Mouse (Mus musculus): ENCODE results near the gene Tm2d3. TPM values are rescaled to one million over a fixed set of nuclear protein-coding genes. Genes with fewer than 3 reads are reported as not detected.

Tm2d3 gene
- polyA plus RNA-seq, 1 experiment from 2014 or later = 87.3 TPM

GRCm38 (mm10) chr7:65737286-65738040 is 46.5 kb downstream of the Tm2d3 start:
- no peaks in the 10 kb centered on the region for H3K4me1 ChIP-seq (ENCODE audit: control insufficient read depth, insufficient read depth, low read length)
- no peak overlapping the region for H3K9ac ChIP-seq (ENCODE audit: low read depth, low read length)
- ATAC-seq = peak; percentile 74
- 60% methylated on average over 12 of the region's 12 CpGs for WGBS
- H3K36me3 ChIP-seq (ENCODE audit: control insufficient read depth, insufficient read depth, low read length) = no peaks in the 10 kb centered on the region
- H3K27me3 ChIP-seq (replicated peaks; ENCODE audit: control insufficient read depth, insufficient read depth, low read length) = no peaks in the 10 kb centered on the region
- no peaks in the 10 kb centered on the region for H3K9me3 ChIP-seq (ENCODE audit: control insufficient read depth, low read length)
- no peak overlapping the region for H3K4me3 ChIP-seq (ENCODE audit: low read length)
- no peak overlapping the region for H3K27ac ChIP-seq (ENCODE audit: low read length)
- no peak overlapping the region for H3K4me2 ChIP-seq (ENCODE audit: low read depth, low read length)

- no peaks in the 10 kb centered on the region for H3K4me1 ChIP-seq (ENCODE audit: control insufficient read depth, insufficient read depth, low read length)
- H3K27ac ChIP-seq (ENCODE audit: low read length) = no peak overlapping the region
- no peak overlapping the region for H3K4me2 ChIP-seq (ENCODE audit: low read depth, low read length)
- H3K36me3 ChIP-seq (ENCODE audit: control insufficient read depth, insufficient read depth, low read length) = no peaks in the 10 kb centered on the region
- 91% methylated on average over 8 of the region's 8 CpGs for WGBS
- H3K27me3 ChIP-seq (replicated peaks; ENCODE audit: control insufficient read depth, insufficient read depth, low read length) = no peaks in the 10 kb centered on the region
- H3K9ac ChIP-seq (ENCODE audit: low read depth, low read length) = no peak overlapping the region
- no peaks in the 10 kb centered on the region for H3K9me3 ChIP-seq (ENCODE audit: control insufficient read depth, low read length)
- no peak for ATAC-seq
- H3K4me3 ChIP-seq (ENCODE audit: low read length) = no peak overlapping the region
Measured at GRCm38 (mm10) chr7:65742857-65743256, 51.9 kb downstream of the Tm2d3 start.

- Histone ChIP-seq H3K27me3 (replicated peaks; ENCODE audit: control insufficient read depth, insufficient read depth, low read length) (no peaks in the 10 kb centered on the region), H3K27ac (ENCODE audit: low read length) (no peak overlapping the region), H3K4me1 (ENCODE audit: control insufficient read depth, insufficient read depth, low read length) (no peaks in the 10 kb centered on the region), H3K9me3 (ENCODE audit: control insufficient read depth, low read length) (no peaks in the 10 kb centered on the region), H3K9ac (ENCODE audit: low read depth, low read length) (no peak overlapping the region), H3K4me2 (ENCODE audit: low read depth, low read length) (no peak overlapping the region), H3K36me3 (ENCODE audit: control insufficient read depth, insufficient read depth, low read length) (no peaks in the 10 kb centered on the region), H3K4me3 (ENCODE audit: low read length) (no peak overlapping the region)
- no peak for ATAC-seq
- WGBS = 81% methylated on average over 11 of the region's 11 CpGs
Measured at GRCm38 (mm10) chr7:65747990-65748955, 57.3 kb downstream of the Tm2d3 start.

Other genes starting within 250 kb of the Tm2d3 start
- 17.4 and 19.4 TPM in 2 replicates for gene Tjp1, start 163.4 kb upstream of the Tm2d3 start, polyA plus RNA-seq (2015; fragmentation: Nextera tagmentation; extraction: Ambion mirVana)
- gene Tarsl2, start 46.3 kb upstream of the Tm2d3 start, polyA plus RNA-seq (2015; fragmentation: Nextera tagmentation; extraction: Ambion mirVana) = 5.9 and 6.6 TPM in 2 replicates
- 2.2 and 2.3 TPM in 2 replicates for gene Pcsk6, start 170.6 kb downstream of the Tm2d3 start, polyA plus RNA-seq (2015; fragmentation: Nextera tagmentation; extraction: Ambion mirVana)